Mouse (Mus musculus) T-helper 17 cell (primary cell): ENCODE measurements around the gene Gm5741.

Source experiments
- in situ Hi-C, 2 experiments: fragments of 300-600 bp; cut with MboI, MseI; formaldehyde crosslinking; loops; 1 replicate in 1 of 2; 2 replicates in 1 of 2; pipeline ENCODE4 v1.15.1; 2025; ENCODE audit warnings: high pct_unique_total_duplicates in 2 of 2

Gene Gm5741

GRCm38 (mm10) chr8:85034764-85035163 lies 33.0 kb downstream of the Gm5741 start:
- in situ Hi-C loops, result no loop called here

- in situ Hi-C loops, result no loop called here
These were observed 33.9 kb downstream of the Gm5741 start for GRCm38 (mm10) chr8:85033867-85034266.

DNA sequence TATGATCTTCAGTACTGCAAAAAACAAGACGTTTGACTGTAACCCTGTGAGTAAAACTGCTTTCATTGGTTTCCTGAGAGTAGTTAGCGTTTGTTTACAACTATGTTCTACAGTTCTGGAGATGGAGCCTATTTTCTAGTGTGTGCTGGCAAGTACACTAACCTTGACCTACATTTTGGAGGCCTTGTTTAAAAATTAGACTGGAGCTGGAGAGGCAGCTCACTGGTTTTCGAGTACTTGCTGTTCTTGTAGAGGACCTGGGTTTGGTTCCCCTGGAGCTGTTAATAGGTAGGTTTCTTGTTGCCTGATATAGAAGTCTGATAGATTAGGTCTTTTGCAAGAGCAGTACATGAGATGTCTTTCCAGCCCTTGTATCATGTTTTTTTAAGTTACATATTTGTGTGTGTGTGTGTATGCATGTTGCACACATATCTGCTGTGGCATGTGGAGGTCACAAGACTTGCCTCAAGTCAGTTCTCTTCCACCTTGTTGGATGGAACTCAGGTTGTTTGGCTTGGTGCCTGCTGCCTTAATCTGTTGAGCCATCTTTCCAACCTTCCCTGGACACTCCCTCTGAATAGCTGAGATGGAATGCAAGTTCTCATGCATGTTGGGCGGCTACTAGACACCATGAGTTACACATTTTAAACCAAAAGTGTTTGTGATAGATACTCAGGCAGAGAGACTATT lies 35.0 kb downstream of the Gm5741 start:
- in situ Hi-C loops, result no loop called here

- in situ Hi-C loops, result loop anchor here in 1 of 2 experiments (5.0 kb wide), 1 partner anchor 52 kb away; the partner anchor contains the start of gene Junb
These were observed 38.5 kb downstream of the Gm5741 start for GRCm38 (mm10) chr8:85029271-85029670.

DNA sequence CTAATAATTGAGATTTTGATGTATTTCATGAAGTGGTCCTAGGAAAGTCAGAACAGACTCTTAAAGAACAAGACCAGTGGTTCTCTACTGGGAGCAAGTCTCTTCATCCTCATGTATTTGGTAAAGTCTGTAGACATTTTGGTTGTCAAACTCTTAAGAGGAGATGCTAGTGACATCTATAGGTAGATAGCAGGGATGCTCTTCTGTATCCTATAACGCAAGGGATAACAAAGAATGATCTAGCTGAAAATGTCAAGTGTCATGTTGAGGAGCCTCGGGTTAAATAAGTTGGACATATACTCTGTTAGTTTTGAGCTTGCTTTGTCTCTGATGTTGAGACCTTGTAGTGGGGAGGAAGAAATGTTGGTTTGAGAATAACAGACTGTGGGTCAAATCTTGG lies 39.9 kb downstream of the Gm5741 start:
- in situ Hi-C loops, result loop anchor here in 1 of 2 experiments (5.0 kb wide), 1 partner anchor 51 kb away; the partner anchor contains the start of gene Junb

GRCm38 (mm10) chr8:85027516-85027855 lies 40.3 kb downstream of the Gm5741 start:
- in situ Hi-C loops, result loop anchor here in 1 of 2 experiments (5.0 kb wide), 1 partner anchor 50 kb away; the partner anchor contains the start of gene Junb

DNA sequence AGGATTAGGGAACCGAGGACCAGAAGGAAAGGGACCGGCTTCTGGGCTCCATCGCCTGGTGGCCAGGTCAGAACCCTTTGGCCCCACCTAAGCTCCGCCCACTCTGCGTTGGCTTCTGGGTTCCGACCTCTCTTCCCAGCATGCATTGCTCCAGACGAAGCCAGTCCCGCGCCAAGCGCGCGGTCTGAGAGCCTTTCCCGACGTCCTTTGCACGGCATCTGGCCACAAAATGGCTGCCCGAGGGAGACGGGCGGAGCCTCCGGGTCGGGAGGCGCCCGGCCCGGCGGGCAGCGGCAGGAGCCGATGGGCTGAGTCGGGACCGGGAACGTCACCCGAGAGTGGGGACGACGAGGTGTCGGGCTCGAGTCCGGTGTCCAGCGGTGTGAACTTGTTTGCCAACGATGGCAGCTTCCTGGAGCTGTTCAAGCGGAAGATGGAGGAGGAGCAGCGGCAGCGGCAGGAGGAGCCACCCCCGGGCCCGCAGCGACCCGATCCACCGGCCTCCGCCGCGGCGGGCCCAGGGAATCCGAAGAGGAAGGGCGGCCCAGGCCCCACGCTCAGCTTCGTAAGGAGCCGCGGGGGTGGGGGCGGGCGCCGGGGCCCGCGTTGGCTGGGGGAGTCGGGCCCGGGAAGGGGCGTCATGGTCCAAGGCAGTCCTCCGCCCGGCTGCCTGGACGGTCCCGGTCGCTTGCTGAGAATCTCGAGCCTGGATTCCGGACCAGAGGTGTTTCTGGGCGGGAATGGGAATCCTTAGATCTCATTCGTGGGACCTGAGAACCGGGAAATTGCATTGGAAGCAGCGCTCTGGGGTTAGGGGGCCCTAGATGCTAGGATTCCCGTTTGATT lies 40.9 kb downstream of the Gm5741 start, which contains the start of gene Trir:
Trir (plus strand) TSS at position 154 of the 846 bp plus-strand sequence.
- in situ Hi-C loops, result loop anchor here in 1 of 2 experiments (5.0 kb wide), 1 partner anchor 50 kb away; the partner anchor contains the start of gene Junb

GRCm38 (mm10) chr8:85025098-85025932 lies 42.5 kb downstream of the Gm5741 start, which contains the start of gene Asna1:
TSS of gene Asna1 (minus strand) at chr8:85025281.
- in situ Hi-C loops, result loop anchor here in 1 of 2 experiments (5.0 kb wide), 1 partner anchor 48 kb away; the partner anchor contains the start of gene Junb

DNA sequence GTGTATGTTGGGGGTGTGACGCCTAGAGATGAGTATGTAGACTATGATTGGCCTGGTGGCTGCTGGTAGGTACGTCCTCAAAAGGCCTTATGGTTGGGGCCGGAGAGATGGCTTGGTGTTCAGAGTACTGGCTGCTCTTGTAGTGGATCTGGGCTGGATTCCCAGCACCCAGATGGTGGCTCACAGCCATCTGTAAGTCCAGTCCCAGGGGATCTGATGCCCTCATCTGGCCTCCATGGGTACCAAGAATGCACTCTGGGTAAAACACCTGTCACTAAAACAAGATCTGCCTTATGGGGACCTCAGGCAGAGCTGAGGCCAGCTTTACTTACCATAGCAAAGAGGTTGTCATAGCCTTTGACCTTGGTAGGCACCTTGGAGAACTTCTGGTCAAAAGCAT lies 43.9 kb downstream of the Gm5741 start:
- in situ Hi-C loops, result no loop called here

GRCm38 (mm10) chr8:85021514-85022055 lies 46.2 kb downstream of the Gm5741 start:
- in situ Hi-C loops, result no loop called here
